Mouse (Mus musculus): Measurements from ENCODE around the gene Best2. TPM values are rescaled to one million over a fixed set of nuclear protein-coding genes. Genes with fewer than 3 reads are reported as not detected.

Gene Best2
- polyA plus RNA-seq, 1 experiment from 2014 or later, result not detected

GRCm38 (mm10) chr8:84980622-84981358 is 33.5 kb downstream of the Best2 start:
- peak overlapping the region; percentile 45 for H3K4me3 ChIP-seq (ENCODE audit: low read length)
- H3K27ac ChIP-seq (ENCODE audit: low read length), result peak overlapping the region; percentile 96
- H3K9ac ChIP-seq (ENCODE audit: low read length), result peak overlapping the region; percentile 69
- no peaks in the 10 kb centered on the region for H3K36me3 ChIP-seq (ENCODE audit: control insufficient read depth, insufficient read depth, low read length)
- no peaks in the 10 kb centered on the region for H3K27me3 ChIP-seq (ENCODE audit: control insufficient read depth, insufficient read depth, low read depth, low read length)
- peaks cover 77% of the 10 kb centered on the region for H3K4me1 ChIP-seq (replicated peaks; ENCODE audit: control insufficient read depth, insufficient read depth, low read length)
- WGBS, result 18% methylated on average over 11 of the region's 11 CpGs
- ATAC-seq (ENCODE audit: low read depth), result no peak
- peak overlapping the region; percentile 93 for H3K4me2 ChIP-seq (ENCODE audit: low read depth, low read length)
- H3K9me3 ChIP-seq (ENCODE audit: control insufficient read depth, low read length), result no peaks in the 10 kb centered on the region

GRCm38 (mm10) chr8:84979599-84980421 is 34.5 kb downstream of the Best2 start:
- Histone ChIP-seq H3K4me3 (ENCODE audit: low read length) (peak overlapping the region; percentile 45), H3K36me3 (ENCODE audit: control insufficient read depth, insufficient read depth, low read length) (no peaks in the 10 kb centered on the region), H3K4me1 (replicated peaks; ENCODE audit: control insufficient read depth, insufficient read depth, low read length) (peaks cover 78% of the 10 kb centered on the region), H3K9ac (ENCODE audit: low read length) (peak overlapping the region; percentile 69), H3K4me2 (ENCODE audit: low read depth, low read length) (peak overlapping the region; percentile 93), H3K27me3 (ENCODE audit: control insufficient read depth, insufficient read depth, low read depth, low read length) (no peaks in the 10 kb centered on the region), H3K27ac (ENCODE audit: low read length) (peak overlapping the region; percentile 96), H3K9me3 (ENCODE audit: control insufficient read depth, low read length) (no peaks in the 10 kb centered on the region)
- peak; percentile 62 for ATAC-seq (ENCODE audit: low read depth)
- WGBS, result 2% methylated on average over 37 of the region's 42 CpGs

DNA sequence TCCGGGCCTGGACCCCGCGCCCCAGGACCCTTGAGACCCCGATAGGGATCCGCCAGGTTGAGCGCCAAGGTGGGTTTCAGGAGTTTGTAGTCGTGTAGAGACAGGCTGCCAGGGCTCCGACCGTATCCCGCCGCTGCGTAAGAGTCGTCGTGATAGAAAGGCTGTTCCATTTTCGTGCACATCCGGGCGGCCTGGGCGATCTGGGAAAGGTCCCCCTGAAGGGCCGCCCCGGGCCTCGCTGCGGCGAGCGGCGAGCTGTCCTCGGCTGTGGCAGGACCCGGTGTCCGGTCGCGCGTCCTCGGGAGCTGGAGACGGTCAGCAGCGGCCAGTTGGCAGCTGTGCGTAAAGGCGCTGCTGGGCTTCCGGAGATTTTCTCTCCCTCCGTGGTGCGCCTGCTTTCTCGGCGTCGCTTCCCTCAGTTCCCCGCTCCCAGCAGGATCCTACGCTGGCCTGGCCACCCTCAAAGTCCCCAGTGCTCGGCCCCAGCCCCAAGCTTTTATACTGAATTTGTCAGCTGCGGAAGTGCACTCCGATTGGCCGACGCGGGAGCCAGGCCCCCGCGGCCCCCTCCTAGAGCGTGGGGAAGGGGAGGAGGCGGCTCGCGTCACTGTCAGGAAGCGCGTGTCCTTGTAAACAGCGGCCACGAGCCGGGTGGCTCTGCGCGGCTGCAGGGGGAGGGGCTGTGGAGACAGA is 35.9 kb downstream of the Best2 start, which contains the start of gene Junb:
Junb (minus strand) TSS at position 471 of the 693 bp plus-strand sequence.
- WGBS, result under 1% methylated on average over 62 of the region's 63 CpGs
- Histone ChIP-seq H3K4me3 (ENCODE audit: low read length) (peak within 1 kb of the TSS; percentile 70), H3K27me3 (ENCODE audit: control insufficient read depth, insufficient read depth, low read depth, low read length) (no peaks in the 10 kb centered on the region), H3K27ac (ENCODE audit: low read length) (peak within 1 kb of the TSS; percentile 96), H3K4me1 (replicated peaks; ENCODE audit: control insufficient read depth, insufficient read depth, low read length) (peaks cover 71% of the 10 kb centered on the region), H3K4me2 (ENCODE audit: low read depth, low read length) (peak within 1 kb of the TSS; percentile 93), H3K9me3 (ENCODE audit: control insufficient read depth, low read length) (no peaks in the 10 kb centered on the region), H3K9ac (ENCODE audit: low read length) (peak within 1 kb of the TSS; percentile 75), H3K36me3 (ENCODE audit: control insufficient read depth, insufficient read depth, low read length) (0 out of 2 replicates have a peak, but pooled peaks cover 5% of the 10 kb centered on the region)
- ATAC-seq (ENCODE audit: low read depth), result peak; percentile 65

- Histone ChIP-seq H3K36me3 (ENCODE audit: control insufficient read depth, insufficient read depth, low read length) (peaks cover 8% of the 10 kb centered on the region; the same call in 1 of the 2 replicates), H3K9me3 (ENCODE audit: control insufficient read depth, low read length) (no peaks in the 10 kb centered on the region), H3K27me3 (ENCODE audit: control insufficient read depth, insufficient read depth, low read depth, low read length) (no peaks in the 10 kb centered on the region), H3K4me2 (ENCODE audit: low read depth, low read length) (peak overlapping the region; percentile 93), H3K9ac (ENCODE audit: low read length) (peak overlapping the region; percentile 75), H3K4me1 (replicated peaks; ENCODE audit: control insufficient read depth, insufficient read depth, low read length) (peaks cover 70% of the 10 kb centered on the region), H3K4me3 (ENCODE audit: low read length) (peak overlapping the region; percentile 70), H3K27ac (ENCODE audit: low read length) (peak overlapping the region; percentile 96)
- no peak for ATAC-seq (ENCODE audit: low read depth)
- under 1% methylated on average over 69 of the region's 70 CpGs for WGBS
Observed at GRCm38 (mm10) chr8:84977435-84978247, 36.7 kb downstream of the Best2 start.

DNA sequence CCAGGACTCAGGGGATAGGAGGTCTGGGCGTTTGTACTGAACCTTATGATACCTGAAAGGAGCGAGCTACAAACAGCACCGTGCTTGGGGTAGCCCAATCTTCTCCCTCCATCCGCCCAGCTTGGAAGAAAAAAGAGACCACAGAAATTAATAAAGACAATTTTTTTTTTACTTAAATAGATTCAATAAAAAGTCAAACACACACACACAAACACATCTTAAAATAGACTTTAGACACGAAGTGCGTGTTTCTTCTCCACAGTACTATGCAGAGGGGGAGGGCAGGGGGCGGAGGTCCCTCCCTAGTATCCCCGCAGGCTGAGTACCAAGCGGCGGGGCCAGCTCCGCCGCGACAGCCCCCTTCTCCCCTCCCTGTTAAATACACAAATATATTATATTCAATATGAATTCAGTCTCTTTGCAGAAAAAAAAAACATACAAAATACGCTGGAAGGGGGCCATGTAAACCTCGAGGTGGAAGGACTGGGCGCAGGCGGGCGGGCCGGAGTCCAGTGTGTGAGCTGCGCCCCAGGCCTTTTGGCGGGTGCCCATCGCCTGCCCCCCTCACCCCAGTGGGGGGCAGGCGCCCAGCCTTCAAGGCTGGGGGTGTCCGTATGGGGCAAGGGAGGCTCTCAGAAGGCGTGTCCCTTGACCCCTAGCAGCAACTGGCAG is 37.4 kb downstream of the Best2 start:
- peak overlapping the region; percentile 75 for H3K9ac ChIP-seq (ENCODE audit: low read length)
- 1% methylated on average over 25 of the region's 25 CpGs for WGBS
- H3K4me2 ChIP-seq (ENCODE audit: low read depth, low read length), result peak overlapping the region; percentile 93
- peak overlapping the region; percentile 96 for H3K27ac ChIP-seq (ENCODE audit: low read length)
- peaks cover 13% of the 10 kb centered on the region; the same call in 1 of the 2 replicates for H3K36me3 ChIP-seq (ENCODE audit: control insufficient read depth, insufficient read depth, low read length)
- peak overlapping the region; percentile 70 for H3K4me3 ChIP-seq (ENCODE audit: low read length)
- ATAC-seq (ENCODE audit: low read depth), result no peak
- H3K9me3 ChIP-seq (ENCODE audit: control insufficient read depth, low read length), result no peaks in the 10 kb centered on the region
- H3K4me1 ChIP-seq (replicated peaks; ENCODE audit: control insufficient read depth, insufficient read depth, low read length), result peaks cover 63% of the 10 kb centered on the region
- H3K27me3 ChIP-seq (ENCODE audit: control insufficient read depth, insufficient read depth, low read depth, low read length), result no peaks in the 10 kb centered on the region

GRCm38 (mm10) chr8:84976031-84976762 is 38.1 kb downstream of the Best2 start:
- under 1% methylated on average over 56 of the region's 61 CpGs for WGBS
- Histone ChIP-seq H3K9me3 (ENCODE audit: control insufficient read depth, low read length) (no peaks in the 10 kb centered on the region), H3K4me2 (ENCODE audit: low read depth, low read length) (peak overlapping the region; percentile 93), H3K9ac (ENCODE audit: low read length) (peak overlapping the region; percentile 75), H3K4me1 (replicated peaks; ENCODE audit: control insufficient read depth, insufficient read depth, low read length) (peaks cover 56% of the 10 kb centered on the region), H3K4me3 (ENCODE audit: low read length) (peak overlapping the region; percentile 70), H3K36me3 (ENCODE audit: control insufficient read depth, insufficient read depth, low read length) (peaks cover 20% of the 10 kb centered on the region; the same call in 1 of the 2 replicates), H3K27me3 (ENCODE audit: control insufficient read depth, insufficient read depth, low read depth, low read length) (no peaks in the 10 kb centered on the region), H3K27ac (ENCODE audit: low read length) (peak overlapping the region; percentile 96)
- peak; percentile 70 for ATAC-seq (ENCODE audit: low read depth)

GRCm38 (mm10) chr8:84975434-84975833 is 38.9 kb downstream of the Best2 start:
- H3K4me2 ChIP-seq (ENCODE audit: low read depth, low read length), result peak overlapping the region; percentile 93
- no peak overlapping the region; the same call in 1 of the 2 replicates for H3K27ac ChIP-seq (ENCODE audit: low read length)
- ATAC-seq (ENCODE audit: low read depth), result no peak
- no peaks in the 10 kb centered on the region for H3K27me3 ChIP-seq (ENCODE audit: control insufficient read depth, insufficient read depth, low read depth, low read length)
- no peak overlapping the region; the same call in 1 of the 2 replicates for H3K9ac ChIP-seq (ENCODE audit: low read length)
- H3K36me3 ChIP-seq (ENCODE audit: control insufficient read depth, insufficient read depth, low read length), result peaks cover 21% of the 10 kb centered on the region
- no peaks in the 10 kb centered on the region for H3K9me3 ChIP-seq (ENCODE audit: control insufficient read depth, low read length)
- 33% methylated on average over 7 of the region's 7 CpGs for WGBS
- no peak overlapping the region for H3K4me3 ChIP-seq (ENCODE audit: low read length)
- H3K4me1 ChIP-seq (replicated peaks; ENCODE audit: control insufficient read depth, insufficient read depth, low read length), result peaks cover 56% of the 10 kb centered on the region
